Mouse (Mus musculus): ENCODE data around the gene Rab42. TPM values are rescaled to one million over a fixed set of nuclear protein-coding genes. Genes with fewer than 3 reads are reported as not detected.

Gene Rab42
- polyA plus RNA-seq, 1 experiment, result 7.2 TPM

DNA sequence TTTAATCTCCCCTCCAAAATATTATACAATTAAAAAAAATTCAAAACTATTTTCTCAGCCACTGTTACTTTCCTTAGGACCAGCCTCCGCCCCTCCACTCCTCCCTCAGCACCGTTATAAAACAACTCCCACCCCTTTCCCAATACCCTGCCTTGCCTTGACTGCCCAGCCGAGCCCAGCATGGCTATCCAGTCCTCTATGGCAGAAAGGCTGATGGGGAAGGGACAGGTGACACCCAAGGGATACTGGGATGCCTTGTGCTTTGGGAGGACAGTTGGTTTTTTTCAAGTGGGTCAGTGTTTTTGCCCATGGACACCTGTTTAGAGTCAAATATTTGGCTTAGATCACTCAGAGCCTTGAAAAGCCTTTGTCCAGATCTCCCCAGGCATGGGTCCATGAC is 28.8 kb upstream of the Rab42 start:
- Histone ChIP-seq H3K27me3 (replicated peaks; ENCODE audit: control insufficient read depth, insufficient read depth, low read length) (no peaks in the 10 kb centered on the region), H3K4me1 (ENCODE audit: control insufficient read depth, insufficient read depth, low read length) (peaks cover 12% of the 10 kb centered on the region; the same call in 1 of the 2 replicates), H3K27ac (ENCODE audit: insufficient read depth, low read depth, low read length) (no peak overlapping the region), H3K36me3 (ENCODE audit: control insufficient read depth, insufficient read depth, low read length) (no peaks in the 10 kb centered on the region), H3K4me3 (ENCODE audit: insufficient read depth, low read depth, low read length) (no peak overlapping the region)
- no peak for DNase-seq
- WGBS, result 79% methylated on average over 3 of the region's 3 CpGs
- no peak for TF ChIP-seq CTCF (conservative IDR thresholded peaks at IDR 0.05; ENCODE audit: insufficient read depth, insufficient read length, low read depth, low read length)
- no peak for TF ChIP-seq POLR2A (IDR thresholded peaks at IDR 0.05; ENCODE audit: low read depth, low read length)

DNA sequence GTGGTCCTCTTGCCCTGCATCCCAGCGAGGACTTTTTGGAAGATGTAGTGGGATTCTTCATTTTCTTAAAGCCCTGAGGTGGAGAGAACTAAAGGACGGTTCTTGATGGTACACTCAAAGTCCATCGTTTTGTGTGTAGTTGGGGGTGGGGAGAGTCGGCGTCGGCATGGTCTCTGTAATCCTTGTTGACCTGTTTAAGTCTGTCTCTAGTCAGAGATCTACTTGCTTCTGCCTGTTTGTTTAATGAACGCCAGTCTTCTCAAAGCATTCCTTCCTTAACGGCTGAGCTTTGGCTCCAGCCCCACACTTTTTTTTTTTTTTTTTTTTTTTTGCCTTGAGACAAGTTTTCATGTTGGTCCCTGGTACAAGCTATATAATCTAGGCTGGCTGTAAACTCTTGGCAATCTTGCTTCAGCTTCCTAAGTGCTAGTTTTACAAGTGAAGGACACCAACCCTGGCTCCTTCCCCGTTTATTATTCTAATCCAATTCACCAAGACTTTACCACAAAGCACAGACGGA is 26.7 kb upstream of the Rab42 start:
- Histone ChIP-seq H3K36me3 (ENCODE audit: control insufficient read depth, insufficient read depth, low read length) (no peaks in the 10 kb centered on the region; the same call in 1 of the 2 replicates), H3K4me3 (ENCODE audit: insufficient read depth, low read depth, low read length) (peak overlapping the region; percentile 92), H3K27ac (ENCODE audit: insufficient read depth, low read depth, low read length) (peak overlapping the region; percentile 79), H3K4me1 (ENCODE audit: control insufficient read depth, insufficient read depth, low read length) (peaks cover 12% of the 10 kb centered on the region; the same call in 1 of the 2 replicates), H3K27me3 (replicated peaks; ENCODE audit: control insufficient read depth, insufficient read depth, low read length) (no peaks in the 10 kb centered on the region)
- TF ChIP-seq POLR2A (IDR thresholded peaks at IDR 0.05; ENCODE audit: low read depth, low read length) (no peak), CTCF (conservative IDR thresholded peaks at IDR 0.05; ENCODE audit: insufficient read depth, insufficient read length, low read depth, low read length) (no peak)
- no peak for DNase-seq
- WGBS, result 9% methylated on average over 10 of the region's 10 CpGs

DNA sequence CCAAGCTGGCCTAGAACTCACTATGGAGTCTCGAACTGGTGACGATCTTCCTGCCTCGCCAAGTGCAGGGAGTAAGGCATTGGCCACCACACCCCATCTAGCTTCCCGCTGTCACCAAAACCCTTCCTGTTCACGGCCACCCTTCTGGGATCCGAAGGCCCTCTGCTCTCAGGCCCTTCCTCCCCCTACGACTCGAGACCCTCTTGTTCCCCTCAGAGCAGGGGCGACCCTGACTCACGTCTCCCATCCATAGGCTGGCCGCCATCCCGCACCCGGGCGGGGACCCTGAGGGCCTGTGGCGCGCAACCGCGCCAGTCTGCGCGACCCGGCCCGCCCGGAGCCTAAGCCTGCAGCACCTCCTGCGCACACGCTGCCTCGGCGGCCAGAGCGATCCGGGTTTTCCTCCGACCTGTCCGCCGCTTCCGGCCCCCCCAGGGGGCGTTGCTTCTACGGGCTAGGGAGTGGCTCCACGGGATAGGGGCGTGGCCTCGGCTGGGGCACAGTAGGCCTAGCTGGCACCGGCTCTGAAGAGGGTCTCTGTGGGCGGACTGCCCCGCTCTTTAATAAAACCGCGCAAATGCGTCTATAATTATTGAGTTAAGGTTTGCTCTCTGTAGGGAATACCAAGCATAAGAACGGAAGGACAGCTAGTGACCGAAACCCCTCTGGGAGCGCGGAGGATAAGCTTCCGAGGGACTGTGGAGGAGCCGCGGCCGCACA is 26.1 kb upstream of the Rab42 start, which contains the start of gene Trnau1ap:
Trnau1ap (minus strand) TSS at position 424 of the 720 bp plus-strand sequence.
- peak; percentile 94 for DNase-seq

DNA sequence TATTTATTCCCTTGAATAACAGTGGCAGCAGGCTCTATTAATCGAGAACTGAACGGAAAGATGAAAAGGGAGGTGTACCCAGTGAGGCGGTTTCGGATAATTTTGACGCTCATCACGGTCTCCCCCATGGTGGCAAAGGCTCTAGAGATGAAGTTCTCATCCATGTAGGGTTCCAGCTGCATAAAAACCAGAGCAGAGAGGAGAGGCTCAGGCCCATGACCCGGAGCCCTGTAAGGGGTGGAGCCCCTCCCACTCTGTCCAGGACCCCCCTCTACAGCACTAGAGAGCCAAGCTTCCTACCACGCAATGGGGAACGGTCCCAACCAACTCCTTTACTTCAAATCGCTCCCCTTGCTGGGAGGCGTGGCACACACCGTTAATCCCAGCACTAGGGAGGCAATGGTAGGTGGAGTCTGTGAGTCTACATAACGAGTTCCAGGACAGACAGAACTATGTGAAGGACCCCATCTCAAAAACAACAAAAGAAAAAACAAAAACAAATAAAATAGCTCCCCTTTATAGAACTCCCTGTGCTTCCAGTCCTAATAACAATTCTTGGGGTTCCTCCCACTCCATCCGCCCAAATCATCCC is 25.3 kb upstream of the Rab42 start:
- peaks cover 12% of the 10 kb centered on the region; the same call in 1 of the 2 replicates for H3K4me1 ChIP-seq (ENCODE audit: control insufficient read depth, insufficient read depth, low read length)
- peak overlapping the region; percentile 92 for H3K4me3 ChIP-seq (ENCODE audit: insufficient read depth, low read depth, low read length)
- H3K27me3 ChIP-seq (replicated peaks; ENCODE audit: control insufficient read depth, insufficient read depth, low read length), result no peaks in the 10 kb centered on the region
- no peak for DNase-seq
- peak overlapping the region; percentile 91 for H3K27ac ChIP-seq (ENCODE audit: insufficient read depth, low read depth, low read length)
- 56% methylated on average over 14 of the region's 14 CpGs for WGBS
- H3K36me3 ChIP-seq (ENCODE audit: control insufficient read depth, insufficient read depth, low read length), result no peaks in the 10 kb centered on the region; the same call in 1 of the 2 replicates
- TF ChIP-seq CTCF (conservative IDR thresholded peaks at IDR 0.05; ENCODE audit: insufficient read depth, insufficient read length, low read depth, low read length), result no peak
- TF ChIP-seq POLR2A (IDR thresholded peaks at IDR 0.05; ENCODE audit: low read depth, low read length), result no peak

More for the DNA sequence above, 26.1 kb upstream of the Rab42 start, which contains the start of gene Trnau1ap:
- Histone ChIP-seq H3K36me3 (ENCODE audit: control insufficient read depth, insufficient read depth, low read length) (no peaks in the 10 kb centered on the region; the same call in 1 of the 2 replicates), H3K27ac (ENCODE audit: insufficient read depth, low read depth, low read length) (peak within 1 kb of the TSS; percentile 91), H3K4me3 (ENCODE audit: insufficient read depth, low read depth, low read length) (peak within 1 kb of the TSS; percentile 92), H3K4me1 (ENCODE audit: control insufficient read depth, insufficient read depth, low read length) (peaks cover 12% of the 10 kb centered on the region; the same call in 1 of the 2 replicates), H3K27me3 (replicated peaks; ENCODE audit: control insufficient read depth, insufficient read depth, low read length) (no peaks in the 10 kb centered on the region)
- WGBS, result under 1% methylated on average over 52 of the region's 52 CpGs
- TF ChIP-seq CTCF (conservative IDR thresholded peaks at IDR 0.05; ENCODE audit: insufficient read depth, insufficient read length, low read depth, low read length), result no peak
- peak; percentile 81 for TF ChIP-seq POLR2A (IDR thresholded peaks at IDR 0.05; ENCODE audit: low read depth, low read length)

DNA sequence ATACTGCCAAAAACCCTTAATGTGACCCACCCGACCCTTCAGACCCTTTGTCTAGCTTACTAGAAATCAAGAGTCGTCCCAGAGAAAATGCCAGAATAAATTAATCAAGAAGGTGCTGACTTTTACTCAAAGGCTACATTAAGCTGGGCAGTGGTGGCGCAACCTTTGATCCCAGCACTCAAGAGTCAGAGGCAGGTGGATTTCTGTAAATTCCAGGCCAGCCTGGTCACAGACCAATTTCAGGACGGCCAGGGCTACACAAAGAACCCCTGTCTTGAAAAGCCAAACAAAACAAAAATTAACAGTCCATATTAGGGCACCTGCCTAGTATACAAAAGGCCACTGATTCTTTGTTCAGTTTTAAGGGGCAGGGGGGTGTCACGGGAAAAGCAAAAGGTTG is 23.3 kb upstream of the Rab42 start:
- peak; percentile 45 for DNase-seq
- peaks cover 7% of the 10 kb centered on the region; the same call in 1 of the 2 replicates for H3K4me1 ChIP-seq (ENCODE audit: control insufficient read depth, insufficient read depth, low read length)
- no peaks in the 10 kb centered on the region; the same call in 1 of the 2 replicates for H3K36me3 ChIP-seq (ENCODE audit: control insufficient read depth, insufficient read depth, low read length)
- H3K27me3 ChIP-seq (replicated peaks; ENCODE audit: control insufficient read depth, insufficient read depth, low read length), result no peaks in the 10 kb centered on the region
- WGBS, result 52% methylated on average over 5 of the region's 5 CpGs
- TF ChIP-seq CTCF (conservative IDR thresholded peaks at IDR 0.05; ENCODE audit: insufficient read depth, insufficient read length, low read depth, low read length), result no peak
- no peak for TF ChIP-seq POLR2A (IDR thresholded peaks at IDR 0.05; ENCODE audit: low read depth, low read length)
- H3K27ac ChIP-seq (ENCODE audit: insufficient read depth, low read depth, low read length), result no peak overlapping the region
- no peak overlapping the region for H3K4me3 ChIP-seq (ENCODE audit: insufficient read depth, low read depth, low read length)

DNA sequence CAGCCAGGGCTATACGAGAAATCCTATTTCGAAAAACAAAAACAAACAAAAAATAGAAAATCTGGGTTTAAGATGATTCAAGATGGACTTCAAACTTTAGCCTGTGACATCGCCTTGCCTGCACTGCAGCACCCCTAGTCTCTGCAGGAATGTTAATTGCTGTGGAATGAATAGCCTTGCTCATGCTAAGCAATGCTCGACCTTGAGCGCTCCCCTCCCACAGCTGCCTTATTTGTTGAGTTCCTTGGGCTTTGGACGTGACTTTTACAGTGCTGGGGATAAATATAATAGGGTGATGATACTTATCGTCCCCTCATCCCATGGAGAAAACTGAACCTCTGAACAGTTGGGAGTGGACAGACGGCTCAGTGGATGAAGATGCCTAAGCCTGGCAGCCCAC is 12.5 kb upstream of the Rab42 start:
- Histone ChIP-seq H3K36me3 (ENCODE audit: control insufficient read depth, insufficient read depth, low read length) (peaks cover 5% of the 10 kb centered on the region), H3K27ac (ENCODE audit: insufficient read depth, low read depth, low read length) (no peak overlapping the region), H3K27me3 (replicated peaks; ENCODE audit: control insufficient read depth, insufficient read depth, low read length) (no peaks in the 10 kb centered on the region), H3K4me3 (ENCODE audit: insufficient read depth, low read depth, low read length) (no peak overlapping the region), H3K4me1 (ENCODE audit: control insufficient read depth, insufficient read depth, low read length) (peaks cover 11% of the 10 kb centered on the region)
- peak; percentile 56 for DNase-seq
- WGBS, result 48% methylated on average over 8 of the region's 8 CpGs
- TF ChIP-seq POLR2A (IDR thresholded peaks at IDR 0.05; ENCODE audit: low read depth, low read length), result no peak
- TF ChIP-seq CTCF (conservative IDR thresholded peaks at IDR 0.05; ENCODE audit: insufficient read depth, insufficient read length, low read depth, low read length), result no peak

DNA sequence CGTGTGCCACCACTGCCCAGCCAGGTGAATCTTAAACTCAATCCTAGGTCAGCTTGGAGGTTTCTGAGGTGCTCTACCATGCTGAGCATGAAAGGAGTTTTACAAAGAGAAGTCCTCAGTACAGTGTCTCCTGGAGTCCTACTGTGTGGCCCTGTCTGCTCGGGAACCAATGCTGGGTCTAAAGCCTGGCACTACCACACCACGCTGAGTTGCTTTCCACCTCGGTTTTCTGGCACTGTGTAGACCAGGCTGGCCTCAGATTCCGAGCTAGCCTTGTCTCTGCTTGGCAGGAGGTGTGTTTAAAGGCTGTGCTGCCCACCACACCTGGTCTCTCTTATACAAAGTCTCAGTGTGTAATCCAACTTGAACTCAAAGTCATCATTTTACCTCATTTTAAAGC is 9.4 kb upstream of the Rab42 start:
- 89% methylated on average over 5 of the region's 5 CpGs for WGBS
- no peak overlapping the region for H3K4me3 ChIP-seq (ENCODE audit: insufficient read depth, low read depth, low read length)
- no peak for DNase-seq
- H3K4me1 ChIP-seq (ENCODE audit: control insufficient read depth, insufficient read depth, low read length), result peaks cover 17% of the 10 kb centered on the region
- H3K36me3 ChIP-seq (ENCODE audit: control insufficient read depth, insufficient read depth, low read length), result peaks cover 6% of the 10 kb centered on the region
- no peak overlapping the region for H3K27ac ChIP-seq (ENCODE audit: insufficient read depth, low read depth, low read length)
- no peaks in the 10 kb centered on the region for H3K27me3 ChIP-seq (replicated peaks; ENCODE audit: control insufficient read depth, insufficient read depth, low read length)
- TF ChIP-seq POLR2A (IDR thresholded peaks at IDR 0.05; ENCODE audit: low read depth, low read length) (no peak), CTCF (conservative IDR thresholded peaks at IDR 0.05; ENCODE audit: insufficient read depth, insufficient read length, low read depth, low read length) (no peak)
